23 mouse cellular contexts compared by ENCODE assay signal in the genomic region with DNA sequence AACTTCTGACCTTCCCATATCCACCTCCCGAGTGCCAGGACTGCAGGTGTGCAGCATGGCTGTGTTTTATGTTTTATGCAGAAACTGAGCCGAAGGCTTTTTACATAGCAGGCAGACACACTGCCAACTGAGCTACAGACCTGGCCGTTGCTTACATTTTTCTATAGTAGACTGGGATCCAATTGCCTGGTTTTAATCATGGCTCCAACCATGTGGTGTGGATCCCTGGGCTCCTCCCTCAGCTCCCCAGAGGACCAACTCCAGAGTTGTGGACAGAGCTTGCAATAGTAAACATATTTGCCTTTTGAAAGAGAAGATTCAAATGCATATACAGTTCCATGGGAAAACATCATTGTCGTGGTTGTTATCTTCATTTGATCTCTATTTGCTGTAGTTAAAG. TPM values are rescaled to one million over a fixed set of nuclear protein-coding genes. Genes with fewer than 3 reads are reported as not detected.
A peak's percentile ranks its signal among the peaks of the same experiment; 100 is the strongest.
DNase-seq lines count a peak whose midpoint lies in the region; ATAC-seq and TF ChIP-seq lines count a peak whose summit lies in the region.
"Had no signal": no experiment of that assay in that cellular context is flagged by ENCODE, and none has a peak within 500 bp of the region (broad histone marks: within the 10 kb centered on the region; RNA-seq: fewer than 3 reads in every experiment).

No protein-coding gene starts in this region.

- peak; percentile 67 for DNase-seq in embryonic facial prominence, embryonic 14.5 days (ENCODE audit: low spot score)
- DNase-seq in embryonic facial prominence, embryonic 10.5 days (ENCODE audit: low spot score): no peak
- DNase-seq in limb, embryonic 14.5 days (ENCODE audit: low spot score): peak; percentile 22
- no peak for DNase-seq in limb, embryonic 10.5 days (ENCODE audit: low spot score)
- DNase-seq in NIH3T3 (ENCODE audit: low read depth): peak; percentile 77
- no peak for DNase-seq in layer of hippocampus, adult 18-20 months (ENCODE audit: low spot score in 2 of 2)
- DNase-seq in right cerebral cortex, postnatal 36 days (ENCODE audit: low spot score in 2 of 2): no peak
- DNase-seq: adrenal gland, adult 2 months; adrenal gland, adult 8-10 months; adrenal gland, postnatal 10 days; adrenal gland, postnatal 14 days; adrenal gland, postnatal 25 days; adrenal gland, postnatal 36 days; B cell, adult 2 months; cerebellum, adult 11 months; cerebellum, adult 11-12 months; cerebellum, adult 18-20 months had no signal

- no peaks in the 10 kb centered on the region for H3K36me3 ChIP-seq in embryonic facial prominence, embryonic 14.5 days (ENCODE audit: control insufficient read depth, insufficient read depth, low read length)
- no peaks in the 10 kb centered on the region for H3K36me3 ChIP-seq in embryonic facial prominence, embryonic 10.5 days (replicated peaks)
- 0 out of 2 replicates have a peak, but pooled peaks cover 5% of the 10 kb centered on the region for H3K36me3 ChIP-seq in limb, embryonic 14.5 days (ENCODE audit: control insufficient read depth, insufficient read depth, low read length)
- H3K36me3 ChIP-seq in limb, embryonic 10.5 days: no peaks in the 10 kb centered on the region
- no peaks in the 10 kb centered on the region for H3K36me3 ChIP-seq in embryonic facial prominence, embryonic 15.5 days

- 54% methylated on average over 4 of the region's 4 CpGs for WGBS in embryonic facial prominence, embryonic 14.5 days
- WGBS in embryonic facial prominence, embryonic 10.5 days: 83% methylated on average over 4 of the region's 4 CpGs
- WGBS in limb, embryonic 14.5 days: 58% methylated on average over 4 of the region's 4 CpGs
- 86% methylated on average over 4 of the region's 4 CpGs for WGBS in limb, embryonic 10.5 days
- 47% methylated on average over 4 of the region's 4 CpGs for WGBS in embryonic facial prominence, embryonic 15.5 days

- no peak overlapping the region for H3K4me2 ChIP-seq in embryonic facial prominence, embryonic 14.5 days (ENCODE audit: low read depth, low read length)
- H3K4me2 ChIP-seq in limb, embryonic 14.5 days (replicated peaks; ENCODE audit: low read depth, low read length, severe bottlenecking): no peak overlapping the region
- no peak overlapping the region for H3K4me2 ChIP-seq in embryonic facial prominence, embryonic 15.5 days (replicated peaks)

- no peak overlapping the region for H3K4me3 ChIP-seq in embryonic facial prominence, embryonic 14.5 days (ENCODE audit: low read depth, low read length)
- H3K4me3 ChIP-seq in embryonic facial prominence, embryonic 10.5 days: no peak overlapping the region
- H3K4me3 ChIP-seq in limb, embryonic 14.5 days (replicated peaks; ENCODE audit: low read length): no peak overlapping the region
- H3K4me3 ChIP-seq in limb, embryonic 10.5 days: no peak overlapping the region
- H3K4me3 ChIP-seq in embryonic facial prominence, embryonic 15.5 days (replicated peaks): no peak overlapping the region

- no peaks in the 10 kb centered on the region for H3K9me3 ChIP-seq in embryonic facial prominence, embryonic 14.5 days (ENCODE audit: control insufficient read depth, low read length)
- no peaks in the 10 kb centered on the region for H3K9me3 ChIP-seq in embryonic facial prominence, embryonic 10.5 days
- no peaks in the 10 kb centered on the region for H3K9me3 ChIP-seq in limb, embryonic 14.5 days (ENCODE audit: control insufficient read depth, low read length)
- no peaks in the 10 kb centered on the region for H3K9me3 ChIP-seq in limb, embryonic 10.5 days (replicated peaks)
- no peaks in the 10 kb centered on the region for H3K9me3 ChIP-seq in embryonic facial prominence, embryonic 15.5 days (replicated peaks)
- H3K9me3 ChIP-seq: G1E had no signal

- H3K4me1 ChIP-seq in embryonic facial prominence, embryonic 14.5 days (ENCODE audit: control insufficient read depth, insufficient read depth, low read length): peaks cover 14% of the 10 kb centered on the region
- peaks cover 4% of the 10 kb centered on the region for H3K4me1 ChIP-seq in embryonic facial prominence, embryonic 10.5 days
- 0 out of 2 replicates have a peak, but pooled peaks cover 3% of the 10 kb centered on the region for H3K4me1 ChIP-seq in limb, embryonic 14.5 days (ENCODE audit: control insufficient read depth, insufficient read depth, low read length)
- peaks cover 3% of the 10 kb centered on the region; the same call in 1 of the 2 replicates for H3K4me1 ChIP-seq in limb, embryonic 10.5 days
- peaks cover 17% of the 10 kb centered on the region for H3K4me1 ChIP-seq in embryonic facial prominence, embryonic 15.5 days

- H3K27me3 ChIP-seq in embryonic facial prominence, embryonic 14.5 days (replicated peaks; ENCODE audit: control insufficient read depth, insufficient read depth, low read length): no peaks in the 10 kb centered on the region
- H3K27me3 ChIP-seq in embryonic facial prominence, embryonic 10.5 days (replicated peaks; ENCODE audit: low read depth, poor library complexity, severe bottlenecking): no peaks in the 10 kb centered on the region
- no peaks in the 10 kb centered on the region for H3K27me3 ChIP-seq in limb, embryonic 14.5 days (ENCODE audit: control insufficient read depth, insufficient read depth, low read length)
- H3K27me3 ChIP-seq in limb, embryonic 10.5 days (ENCODE audit: low read depth, poor library complexity, severe bottlenecking): no peaks in the 10 kb centered on the region
- no peaks in the 10 kb centered on the region for H3K27me3 ChIP-seq in embryonic facial prominence, embryonic 15.5 days
- H3K27me3 ChIP-seq: CH12.LX, Patski had no signal

- no peak overlapping the region for H3K27ac ChIP-seq in embryonic facial prominence, embryonic 14.5 days (replicated peaks; ENCODE audit: low read depth, low read length)
- no peak overlapping the region for H3K27ac ChIP-seq in embryonic facial prominence, embryonic 10.5 days (replicated peaks)
- no peak overlapping the region for H3K27ac ChIP-seq in limb, embryonic 14.5 days (replicated peaks; ENCODE audit: low read depth, low read length)
- no peak overlapping the region for H3K27ac ChIP-seq in limb, embryonic 10.5 days
- no peak overlapping the region; the same call in 1 of the 2 replicates for H3K27ac ChIP-seq in embryonic facial prominence, embryonic 15.5 days (replicated peaks)

- TF ChIP-seq POLR2A in limb, embryonic 14.5 days (IDR thresholded peaks at IDR 0.05; ENCODE audit: borderline replicate concordance, extremely low read depth, insufficient read depth, insufficient read length): no peak

- ATAC-seq in embryonic facial prominence, embryonic 14.5 days (ENCODE audit: low read depth): no peak
- ATAC-seq in limb, embryonic 14.5 days (ENCODE audit: low FRiP score, low read depth): no peak
- peak; percentile 60; the same call in 1 of the 2 replicates for ATAC-seq in embryonic facial prominence, embryonic 15.5 days (ENCODE audit: insufficient number of reproducible peaks, low FRiP score, low TSS enrichment, low read depth)
- ATAC-seq: activated CD4-positive, CD25-positive, alpha-beta regulatory T cell, adult 4 months; CD4-positive, CD25-positive, alpha-beta regulatory T cell, adult 4 months; Patski had no signal

- H3K9ac ChIP-seq in embryonic facial prominence, embryonic 14.5 days (ENCODE audit: low read depth, low read length): no peak overlapping the region
- H3K9ac ChIP-seq in limb, embryonic 14.5 days (ENCODE audit: low read depth, low read length, severe bottlenecking): no peak overlapping the region
- H3K9ac ChIP-seq in embryonic facial prominence, embryonic 15.5 days: no peak overlapping the region

RNA-seq across cellular contexts. Expression of gene Clec16a, which starts 6.5 kb away (rescaled TPM):
- 26.8 and 29.6 TPM in 2 replicates for polyA plus RNA-seq in embryonic facial prominence, embryonic 14.5 days (2014; fragmentation: Nextera tagmentation; extraction: Ambion mirVana)
- polyA plus RNA-seq in embryonic facial prominence, embryonic 10.5 days (2016; fragmentation: Nextera tagmentation; extraction: Ambion mirVana): 30.6 and 30.7 TPM in 2 replicates
- 12.5 and 14.6 TPM in 2 replicates for polyA plus RNA-seq in limb, embryonic 14.5 days (2012; rRNA removed)
- polyA plus RNA-seq in limb, embryonic 14.5 days (2014; fragmentation: Nextera tagmentation; extraction: Ambion mirVana): 29.9 and 34.9 TPM in 2 replicates
- 26.8 and 27.0 TPM in 2 replicates for polyA plus RNA-seq in limb, embryonic 10.5 days (2016; fragmentation: Nextera tagmentation; extraction: Ambion mirVana)
- polyA plus RNA-seq in embryonic facial prominence, embryonic 15.5 days (2015; fragmentation: Nextera tagmentation; extraction: Ambion mirVana): 39.6 and 42.8 TPM in 2 replicates
- total RNA-seq in layer of hippocampus, adult 18-20 months (2021): 10 to 100 TPM; 93.0 to 95.7 TPM

RNA-seq across cellular contexts. Expression of gene Dexi, which starts 8.7 kb away (rescaled TPM):
- polyA plus RNA-seq in embryonic facial prominence, embryonic 14.5 days (2014; fragmentation: Nextera tagmentation; extraction: Ambion mirVana): 28.0 and 30.3 TPM in 2 replicates
- polyA plus RNA-seq in embryonic facial prominence, embryonic 10.5 days (2016; fragmentation: Nextera tagmentation; extraction: Ambion mirVana): 18.5 and 19.3 TPM in 2 replicates
- 51.2 and 79.2 TPM in 2 replicates for polyA plus RNA-seq in limb, embryonic 14.5 days (2012; rRNA removed)
- 31.5 and 40.4 TPM in 2 replicates for polyA plus RNA-seq in limb, embryonic 14.5 days (2014; fragmentation: Nextera tagmentation; extraction: Ambion mirVana)
- 17.4 and 20.5 TPM in 2 replicates for polyA plus RNA-seq in limb, embryonic 10.5 days (2016; fragmentation: Nextera tagmentation; extraction: Ambion mirVana)
- polyA plus RNA-seq in embryonic facial prominence, embryonic 15.5 days (2015; fragmentation: Nextera tagmentation; extraction: Ambion mirVana): 26.5 and 26.7 TPM in 2 replicates
- total RNA-seq in layer of hippocampus, adult 18-20 months (2021): 10 to 100 TPM; 62.8 to 67.7 TPM

Comparison
In these comparisons a context has a peak if more than half of its experiments do, and no peak if none do; other contexts are left out.
1. DNase-seq: peak in embryonic facial prominence, embryonic 14.5 days (single experiment), limb, embryonic 14.5 days (single experiment) and NIH3T3 (single experiment); none in embryonic facial prominence, embryonic 10.5 days (single experiment), limb, embryonic 10.5 days (single experiment), layer of hippocampus, adult 18-20 months (0 of 2) and right cerebral cortex, postnatal 36 days (0 of 2).